Mouse (Mus musculus): ENCODE results near the gene Aqp8.

DNA sequence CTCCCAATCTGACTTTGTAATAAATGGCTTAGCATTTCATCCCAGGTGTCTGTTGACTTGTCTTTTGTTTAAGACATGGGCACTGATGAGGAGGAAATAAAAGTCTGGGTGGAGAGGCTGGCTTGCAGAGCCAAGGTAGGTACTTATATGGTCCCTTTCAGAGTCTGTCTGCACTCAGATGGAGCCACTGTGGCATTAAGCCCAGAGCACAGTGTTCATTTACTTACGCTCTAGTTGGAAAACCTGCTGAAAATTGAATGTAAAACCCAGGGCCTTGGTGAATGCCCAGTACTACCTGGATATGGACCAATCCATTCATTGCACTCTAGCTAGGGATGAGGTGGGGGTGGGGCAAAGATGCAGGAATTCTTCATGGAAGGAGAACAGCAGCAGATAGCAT, 5.9 kb downstream of the Aqp8 start:
- TF ChIP-seq CTCF (IDR thresholded peaks at IDR 0.05; ENCODE audit: low read depth): no peak
- TF ChIP-seq EP300 (IDR thresholded peaks at IDR 0.05; ENCODE audit: low read depth): no peak

Data from heart, postnatal 0 days (tissue).